Mouse (Mus musculus) embryonic fibroblast, embryonic 13.5 days (primary cell): ENCODE measurements around the gene Sec14l1.

ENCODE experiments used
- CTCF ChIP-seq: IDR thresholded peaks from 2 replicates; pipeline ENCODE4 v1.5.1; 2011; ENCODE audit warnings: mild to moderate bottlenecking, control low read depth, low read length, moderate library complexity, borderline replicate concordance; ENCODE audit not compliant: insufficient read depth
- POLR2A ChIP-seq: IDR thresholded peaks from 2 replicates; pipeline ENCODE4 v1.6.1; 2011; ENCODE audit warnings: low read depth, mild to moderate bottlenecking, control low read depth, low read length, moderate library complexity

- no peak for TF ChIP-seq CTCF
- TF ChIP-seq POLR2A: no peak
These were observed 45.0 kb downstream of the Sec14l1 start for GRCm38 (mm10) chr11:117159946-117160307.
